Mouse (Mus musculus) ES-E14 (cell line): ENCODE data around the gene Ccl28. TPM values are rescaled to one million over a fixed set of nuclear protein-coding genes. Genes with fewer than 3 reads are reported as not detected.
"Not testable (repeated sequence)": the region's sequence is repeated elsewhere in the genome, so short reads cannot be mapped to it uniquely, and the experiment has no call there.

Source experiments
- DNase-seq: peaks from one replicate; pipeline ENCODE4 v3.0.0-alpha.2; 2013; ENCODE audit warnings: low read depth, low spot score
- H3K27ac ChIP-seq: 2 replicates; pipeline ENCODE4 v1.5.1; 2012; ENCODE audit warnings: low read depth, mild to moderate bottlenecking, low read length, moderate library complexity, mixed read lengths; ENCODE audit not compliant: poor library complexity, insufficient read depth, severe bottlenecking
- H3K36me3 ChIP-seq: 2 replicates; pipeline ENCODE4 v1.6.1; 2012; ENCODE audit warnings: mild to moderate bottlenecking, low read length, moderate library complexity, mixed read lengths; ENCODE audit not compliant: control insufficient read depth, poor library complexity, insufficient read depth, severe bottlenecking
- H3K4me1 ChIP-seq, 2 experiments: fragments of 150-350 bp in 1 of 2; sonication (generic) in 1 of 2; 2 replicates each; pipeline ENCODE4 v1.6.1; 2012; ENCODE audit warnings: low read length in 2 of 2, mild to moderate bottlenecking in 1 of 2, mixed read lengths in 1 of 2; ENCODE audit not compliant: control insufficient read depth in 2 of 2, insufficient read depth in 2 of 2, poor library complexity in 1 of 2
- H3K4me3 ChIP-seq, 2 experiments: fragments of 150-350 bp in 1 of 2; sonication (generic) in 1 of 2; 2 replicates each; pipeline ENCODE4 v1.5.1; 2012; ENCODE audit warnings: low read length in 2 of 2, low read depth in 1 of 2, mild to moderate bottlenecking in 1 of 2, mixed read lengths in 1 of 2; ENCODE audit not compliant: insufficient read depth in 1 of 2, poor library complexity in 1 of 2, severe bottlenecking in 1 of 2
- H3K9ac ChIP-seq: 2 replicates; pipeline ENCODE4 v1.6.1; 2012; ENCODE audit warnings: low read depth, mild to moderate bottlenecking, low read length, mixed read lengths; ENCODE audit not compliant: poor library complexity, insufficient read depth, severe bottlenecking
- H3K9me3 ChIP-seq: fragments of 150-350 bp; sonication (generic); 2 replicates; pipeline ENCODE4 v1.6.1; 2012; ENCODE audit warnings: low read depth, mild to moderate bottlenecking, low read length; ENCODE audit not compliant: control insufficient read depth, insufficient read depth
- CHD2 ChIP-seq: IDR thresholded peaks from 2 replicates; pipeline ENCODE4 v1.6.1; 2014; ENCODE audit warnings: mild to moderate bottlenecking, low read depth, low read length, inconsistent platforms
- HCFC1 ChIP-seq: IDR thresholded peaks from 2 replicates; pipeline ENCODE4 v1.6.1; 2012; ENCODE audit warnings: low read length, inconsistent platforms, borderline replicate concordance; ENCODE audit not compliant: insufficient read depth
- MAFK ChIP-seq: IDR thresholded peaks from 2 replicates; pipeline ENCODE4 v1.6.1; 2014; ENCODE audit warnings: mild to moderate bottlenecking, low read depth, low read length, inconsistent platforms; ENCODE audit not compliant: insufficient read depth
- ZC3H11A ChIP-seq: IDR thresholded peaks from 2 replicates; pipeline ENCODE4 v1.6.1; 2012; ENCODE audit warnings: low read depth, mild to moderate bottlenecking, inconsistent platforms, low read length, borderline replicate concordance
- ZNF384 ChIP-seq: IDR thresholded peaks from 2 replicates; pipeline ENCODE4 v1.6.1; 2012; ENCODE audit warnings: low read depth, low read length, inconsistent platforms
- in situ Hi-C, 2 experiments: fragments of 600-800 bp; cut with MboI; formaldehyde crosslinking; loops; one replicate each; pipeline ENCODE4 v1.15.1; 2025; ENCODE audit warnings: low sequenced_read_pairs in 2 of 2, inconsistent platforms in 1 of 2; ENCODE audit not compliant: unreplicated experiment in 2 of 2
- total RNA-seq: library from RNA; depleted of rRNA; stranded (reverse); fragments of 300-350 nt; gene quantifications from 2 replicates; pipeline ENCODE4 v1.2.3, GENCODE M21; 2012

Ccl28 gene
- total RNA-seq, 1 experiment, result not detected

DNA sequence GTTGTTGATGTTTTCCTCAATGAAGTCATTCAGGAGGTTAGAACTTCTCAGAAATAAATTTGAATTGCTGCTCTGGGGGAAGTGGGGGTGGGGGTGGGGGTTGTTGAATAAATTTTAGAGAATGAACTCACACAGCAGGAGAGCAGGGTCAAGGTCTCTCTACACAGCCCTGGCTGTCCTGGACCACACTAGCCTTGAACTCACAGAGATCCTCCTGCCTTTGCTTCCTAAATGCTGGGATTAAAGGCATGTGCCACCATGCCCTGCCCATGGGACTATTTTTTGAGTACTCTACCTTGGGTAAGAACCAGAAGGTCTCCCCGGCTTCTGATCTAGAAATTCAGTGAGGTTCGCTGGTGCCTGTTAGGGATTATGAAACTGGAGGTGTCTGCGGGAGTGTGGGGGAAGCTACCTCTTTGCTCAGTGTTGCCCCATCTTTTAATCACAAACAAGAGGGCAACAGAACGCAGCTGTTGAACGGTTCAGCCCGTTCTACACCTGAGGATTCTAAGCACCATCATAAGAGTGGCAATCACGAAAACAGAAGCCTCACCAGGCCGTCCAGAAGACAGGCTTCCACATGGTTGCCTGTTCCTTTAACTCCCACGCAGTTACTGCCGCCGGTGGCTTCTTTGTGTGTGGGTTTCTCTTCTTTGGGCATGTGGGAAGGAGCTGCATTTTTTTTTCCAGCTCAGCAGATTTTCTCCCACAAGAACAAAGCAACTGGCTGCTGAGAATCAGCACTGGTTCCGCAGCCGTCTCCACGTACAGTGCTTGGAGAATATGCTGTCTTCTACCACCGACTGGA lies 25.5 kb downstream of the Ccl28 start:
- TF ChIP-seq HCFC1, result no peak
- peak; percentile 35; the same call in 1 of the 2 replicates for TF ChIP-seq MAFK
- TF ChIP-seq ZC3H11A, result no peak
- Histone ChIP-seq H3K4me3 (no peak overlapping the region), H3K9ac (no peak overlapping the region), H3K27ac (no peak overlapping the region), H3K4me1 (no peaks in the 10 kb centered on the region; a peak in 1 of 4 replicates), H3K36me3 (no peaks in the 10 kb centered on the region), H3K9me3 (no peaks in the 10 kb centered on the region)
- in situ Hi-C loops, result no loop called here
- DNase-seq, result no peak

DNA sequence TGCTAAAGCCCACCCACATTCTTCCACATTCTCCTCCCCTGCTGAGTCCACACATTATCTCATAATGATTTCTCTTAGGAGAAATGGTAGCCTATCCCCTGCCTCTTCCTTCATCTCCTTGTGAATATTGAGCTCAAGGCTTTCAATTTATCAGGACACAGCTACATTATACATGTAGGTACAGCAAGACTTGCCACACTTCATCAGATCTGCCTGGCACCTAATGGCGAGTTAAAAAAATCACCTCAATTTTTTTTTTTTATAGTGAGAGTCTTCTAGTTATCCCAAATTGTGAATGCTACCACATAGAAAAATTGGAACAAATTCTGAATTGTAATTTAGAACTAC lies 26.1 kb downstream of the Ccl28 start:
- in situ Hi-C loops, result no loop called here
- H3K36me3 ChIP-seq, result no peaks in the 10 kb centered on the region
- no peak for DNase-seq
- no peaks in the 10 kb centered on the region; a peak in 1 of 4 replicates for H3K4me1 ChIP-seq
- TF ChIP-seq ZC3H11A (no peak), MAFK (no peak), CHD2 (no peak), HCFC1 (no peak), ZNF384 (no peak)
- H3K4me3 ChIP-seq, result no peak overlapping the region
- H3K9me3 ChIP-seq, result no peaks in the 10 kb centered on the region
- no peak overlapping the region for H3K27ac ChIP-seq
- no peak overlapping the region for H3K9ac ChIP-seq

DNA sequence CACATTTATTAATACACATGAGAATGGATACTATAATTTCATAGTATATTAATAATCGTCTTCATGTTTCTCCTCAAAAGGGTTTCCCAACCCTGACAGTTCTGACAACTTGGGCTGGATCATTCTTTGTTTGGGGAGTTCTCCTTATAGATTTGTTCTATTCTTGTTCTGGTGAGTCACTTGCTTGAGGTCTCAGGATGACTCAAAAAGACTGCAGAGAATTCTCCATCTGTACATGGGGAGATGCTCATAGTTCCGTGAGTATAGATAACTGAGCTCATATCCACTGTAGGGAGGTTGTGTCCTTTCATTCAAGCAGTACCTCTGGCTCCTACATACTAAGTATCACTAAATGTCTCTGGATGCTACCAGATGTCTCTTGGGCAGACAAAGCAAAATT lies 31.1 kb downstream of the Ccl28 start:
- H3K4me1 ChIP-seq, result no peaks in the 10 kb centered on the region
- no peaks in the 10 kb centered on the region for H3K36me3 ChIP-seq
- no peak for DNase-seq
- H3K4me3 ChIP-seq, result no peak overlapping the region
- in situ Hi-C loops, result no loop called here
- TF ChIP-seq ZNF384, result no peak
- TF ChIP-seq ZC3H11A, result no peak
- TF ChIP-seq MAFK, result no peak
- TF ChIP-seq CHD2, result no peak
- no peak for TF ChIP-seq HCFC1
- no peak overlapping the region for H3K9ac ChIP-seq
- no peak overlapping the region for H3K27ac ChIP-seq
- H3K9me3 ChIP-seq, result no peaks in the 10 kb centered on the region

DNA sequence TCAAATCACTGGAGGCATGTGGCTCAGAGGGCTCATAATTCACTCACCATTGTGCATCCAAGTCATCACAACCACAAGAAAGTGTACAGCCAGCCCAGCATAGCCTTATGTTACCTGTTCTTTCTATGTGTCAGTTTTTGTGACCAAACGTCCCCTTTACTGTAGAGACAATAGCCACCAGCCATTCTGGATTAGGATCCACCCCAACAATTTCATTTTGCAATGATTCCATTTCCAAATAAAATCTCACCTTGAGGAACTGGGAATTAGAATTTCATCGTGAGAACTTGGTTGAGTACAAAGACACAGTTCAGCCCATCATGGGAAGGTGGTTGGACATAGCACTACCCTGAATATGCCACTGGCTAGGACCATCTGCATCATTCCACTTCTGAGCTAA lies 32.6 kb downstream of the Ccl28 start:
- H3K9me3 ChIP-seq, result no peaks in the 10 kb centered on the region
- H3K4me1 ChIP-seq, result no peaks in the 10 kb centered on the region
- no peak overlapping the region for H3K4me3 ChIP-seq
- no peak overlapping the region for H3K9ac ChIP-seq
- no peak for DNase-seq
- in situ Hi-C loops, result no loop called here
- no peaks in the 10 kb centered on the region for H3K36me3 ChIP-seq
- no peak for TF ChIP-seq CHD2
- TF ChIP-seq ZC3H11A, result no peak
- no peak for TF ChIP-seq HCFC1
- TF ChIP-seq ZNF384, result no peak
- no peak for TF ChIP-seq MAFK
- H3K27ac ChIP-seq, result no peak overlapping the region

DNA sequence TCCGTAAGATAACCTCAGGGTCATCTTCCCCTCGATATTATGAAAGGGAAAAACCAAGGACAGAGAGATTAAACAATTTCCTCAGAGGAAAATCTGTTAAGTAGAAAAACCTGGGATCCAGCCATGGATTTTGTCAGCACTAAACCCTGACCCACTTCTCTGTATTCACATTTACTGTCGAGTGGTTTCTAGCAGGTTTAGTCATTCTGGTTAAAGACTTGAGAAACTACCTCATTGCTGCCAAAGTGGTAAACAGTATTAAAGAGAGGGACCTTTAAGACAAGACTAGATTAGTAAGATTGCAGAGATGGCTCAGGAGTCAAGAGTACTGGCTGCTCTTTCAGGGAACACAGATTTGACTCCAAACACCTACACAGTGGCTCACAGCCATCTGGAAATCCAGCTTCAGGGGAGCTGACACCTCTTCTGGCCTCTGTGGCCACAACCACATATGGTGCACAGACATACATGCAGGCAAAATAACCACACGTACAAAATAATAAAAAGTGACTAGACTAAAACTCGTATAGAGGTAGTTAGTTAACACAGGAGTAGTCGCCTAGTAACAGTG lies 33.3 kb downstream of the Ccl28 start:
- H3K9me3 ChIP-seq, result no peaks in the 10 kb centered on the region
- no peak for TF ChIP-seq CHD2
- TF ChIP-seq MAFK, result no peak
- TF ChIP-seq ZC3H11A, result no peak
- TF ChIP-seq HCFC1, result no peak
- no peak for TF ChIP-seq ZNF384
- no peak overlapping the region for H3K4me3 ChIP-seq
- no peaks in the 10 kb centered on the region for H3K4me1 ChIP-seq
- H3K9ac ChIP-seq, result no peak overlapping the region
- in situ Hi-C loops, result no loop called here
- H3K36me3 ChIP-seq, result no peaks in the 10 kb centered on the region
- no peak overlapping the region for H3K27ac ChIP-seq
- DNase-seq, result no peak

DNA sequence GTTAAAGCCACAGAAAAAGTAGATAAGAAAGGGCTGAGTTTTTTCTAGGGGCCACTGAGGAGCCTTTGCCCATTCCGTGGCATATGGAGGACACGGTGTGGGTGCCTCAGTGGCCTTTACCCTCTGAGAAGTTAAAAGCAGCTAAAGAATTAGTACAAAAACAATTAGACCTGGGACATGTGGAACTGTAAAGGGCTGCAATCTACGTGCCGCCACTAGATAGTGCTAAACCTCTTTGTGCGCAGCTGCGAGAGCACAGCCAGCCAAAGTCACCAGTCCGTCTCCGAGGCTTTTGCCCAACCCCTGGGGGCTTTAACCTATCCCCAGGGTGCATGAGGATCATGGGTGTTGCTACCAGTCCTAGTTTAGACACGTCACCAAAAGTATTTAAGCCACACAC lies 37.8 kb downstream of the Ccl28 start:
- H3K4me3 ChIP-seq, H3K36me3 ChIP-seq, H3K27ac ChIP-seq, DNase-seq, H3K9me3 ChIP-seq, H3K9ac ChIP-seq, H3K4me1 ChIP-seq, in situ Hi-C loops: not testable (repeated sequence)
